Mouse (Mus musculus) heart, adult 8-10 months (tissue): ENCODE results near the gene Arhgap31. TPM values are rescaled to one million over a fixed set of nuclear protein-coding genes. Genes with fewer than 3 reads are reported as not detected.
A peak's percentile ranks its signal among the peaks of the same experiment; 100 is the strongest.
"Not testable (repeated sequence)": the region's sequence is repeated elsewhere in the genome, so short reads cannot be mapped to it uniquely, and the experiment has no call there.

Experiments
- DNase-seq: peaks from one replicate; pipeline ENCODE4 v3.0.0; 2022; ENCODE audit warnings: low spot score
- total RNA-seq, 4 experiments: library from RNA; stranded (reverse); gene quantifications; 2 replicates each; pipeline ENCODE4 v1.2.4; 2022

Gene Arhgap31
- total RNA-seq, 4 experiments from 2014 or later = 32.9 to 44.3 (median 39.1) TPM

DNA sequence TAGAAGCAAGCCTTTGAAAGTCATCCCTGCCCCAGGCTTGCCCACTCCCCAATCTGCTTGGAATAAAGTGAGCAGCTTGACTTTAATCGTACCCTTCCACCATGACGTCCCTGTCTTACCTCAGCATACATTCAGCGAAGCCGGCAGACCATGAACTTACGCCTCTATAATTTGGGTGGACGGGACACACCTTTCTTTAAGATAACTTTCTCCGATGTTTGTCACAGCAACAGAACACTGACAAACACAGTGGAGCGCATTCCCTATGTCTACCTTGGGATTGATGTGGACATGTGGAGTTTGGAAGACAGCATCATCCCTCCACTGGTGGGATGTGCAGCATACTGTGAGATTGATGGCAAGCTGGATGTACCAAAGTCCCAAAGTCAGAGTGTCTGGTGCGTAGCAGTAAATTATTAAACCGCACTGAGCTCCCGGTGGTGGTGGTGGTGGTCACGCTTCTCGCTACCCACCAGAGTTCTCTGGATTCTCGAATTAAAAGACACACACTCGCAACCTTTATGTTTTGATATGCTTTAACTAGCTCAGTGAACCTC lies 15.6 kb upstream of the Arhgap31 start:
- DNase-seq = no peak

DNA sequence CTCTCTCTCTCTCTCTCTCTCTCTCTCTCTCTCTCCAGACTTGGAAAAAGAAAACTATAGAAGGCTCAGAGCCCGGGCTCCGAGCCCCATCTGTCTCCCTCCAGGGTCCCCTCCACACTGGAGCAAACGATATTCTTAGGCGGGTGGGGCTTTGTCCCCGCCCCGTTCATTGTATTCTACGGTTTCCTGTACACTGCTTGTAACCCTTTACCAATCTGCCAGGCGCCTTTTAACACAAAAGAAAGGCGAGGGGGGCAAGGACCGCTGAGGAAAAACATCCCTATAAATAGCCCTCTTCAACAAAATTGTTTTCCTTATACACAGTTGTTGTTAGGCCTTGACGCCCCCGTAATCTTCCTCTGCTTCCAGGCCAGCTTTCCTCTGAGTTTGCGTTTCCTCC lies 11.9 kb upstream of the Arhgap31 start:
- DNase-seq = peak; percentile 77

DNA sequence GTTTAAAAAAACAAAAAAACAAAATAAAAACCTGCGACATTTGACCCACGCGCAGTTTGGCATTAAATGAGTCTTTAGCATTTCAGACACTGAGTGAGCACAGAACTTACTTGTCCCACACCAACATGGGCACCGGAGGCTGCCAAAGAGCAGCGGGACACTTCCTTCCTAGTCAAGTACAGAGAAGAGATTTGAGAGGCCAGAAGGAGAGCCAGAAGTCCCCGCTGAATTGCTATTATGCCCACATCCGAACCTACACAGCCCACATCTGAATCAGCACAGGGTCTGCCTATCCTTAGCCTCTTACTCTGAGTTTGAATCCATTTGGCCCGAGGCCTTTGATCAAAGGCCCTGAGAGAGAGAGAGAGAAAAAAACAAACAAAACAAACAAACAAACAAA lies 11.2 kb upstream of the Arhgap31 start:
- DNase-seq = no peak

DNA sequence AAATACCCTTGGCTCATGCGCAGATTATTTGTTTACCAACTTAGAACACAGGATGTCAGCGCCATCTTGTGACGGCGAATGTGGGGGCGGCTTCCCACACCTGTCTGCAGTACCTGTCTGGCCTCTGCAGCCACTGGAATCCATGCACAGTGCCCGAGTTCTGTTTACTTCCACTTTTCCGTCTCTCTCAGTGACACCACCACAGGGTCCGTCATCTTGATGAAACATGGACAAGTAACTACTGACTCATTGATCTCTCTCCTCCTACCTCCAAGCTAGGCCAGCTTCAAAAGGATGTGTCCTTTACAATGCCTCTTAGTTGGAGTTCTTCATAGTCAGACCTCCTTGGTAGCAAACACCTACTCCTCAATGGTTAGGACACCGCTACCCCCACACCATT lies 8.3 kb upstream of the Arhgap31 start:
- no peak for DNase-seq

DNA sequence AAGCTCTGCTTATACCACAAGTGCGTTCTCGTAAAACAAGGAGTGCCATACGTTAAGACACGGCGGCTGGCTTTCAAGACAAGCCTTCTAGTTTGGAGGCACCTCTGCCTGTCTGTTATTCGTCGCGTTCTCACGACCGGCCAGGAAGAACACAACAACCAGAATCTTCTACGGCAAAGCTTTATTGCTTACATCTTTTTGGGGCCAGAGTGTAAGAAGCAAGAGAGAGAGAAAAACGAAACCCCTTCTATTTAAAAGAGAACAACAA lies 1.1 kb upstream of the Arhgap31 start:
- DNase-seq = not testable (repeated sequence)

DNA sequence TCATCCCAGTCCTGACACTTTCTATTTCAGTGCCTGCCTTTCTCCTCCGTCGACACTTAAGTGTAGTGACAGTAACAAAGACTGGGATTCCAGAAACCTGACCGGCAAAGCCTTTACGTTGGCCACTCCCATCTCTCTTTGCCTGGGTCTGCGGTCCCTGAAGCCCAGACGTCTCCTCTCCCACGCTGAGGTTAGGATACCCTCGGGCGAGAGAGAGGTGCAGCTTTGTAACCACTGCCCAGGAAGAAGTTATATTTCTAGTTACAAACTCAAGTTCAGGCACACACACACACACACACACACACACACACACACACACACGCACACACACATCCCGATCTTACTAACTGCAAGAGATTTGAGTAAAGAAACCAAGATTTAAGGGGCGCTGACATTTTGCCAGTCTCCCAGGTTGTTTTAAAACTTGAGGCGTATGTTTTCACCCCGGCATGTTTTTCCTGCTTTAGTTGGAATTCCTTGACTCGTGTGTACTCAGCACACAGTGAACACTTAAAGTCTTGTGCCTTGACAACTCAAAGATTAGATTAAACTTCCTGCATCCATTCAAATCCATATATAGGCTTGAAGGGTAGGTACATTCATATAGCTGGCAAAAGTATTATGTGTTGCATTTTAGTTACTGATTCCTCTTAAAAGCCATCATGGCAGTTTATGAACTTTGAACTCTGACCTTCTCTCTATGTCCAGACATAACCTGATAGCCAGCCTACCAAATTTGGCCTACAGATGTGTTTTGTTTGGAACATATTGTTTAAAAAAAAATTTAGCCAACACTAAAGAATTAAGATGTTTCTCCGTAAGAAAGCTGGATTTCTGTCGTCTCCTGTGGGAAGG lies 557 bp upstream of the Arhgap31 start:
- no peak for DNase-seq

DNA sequence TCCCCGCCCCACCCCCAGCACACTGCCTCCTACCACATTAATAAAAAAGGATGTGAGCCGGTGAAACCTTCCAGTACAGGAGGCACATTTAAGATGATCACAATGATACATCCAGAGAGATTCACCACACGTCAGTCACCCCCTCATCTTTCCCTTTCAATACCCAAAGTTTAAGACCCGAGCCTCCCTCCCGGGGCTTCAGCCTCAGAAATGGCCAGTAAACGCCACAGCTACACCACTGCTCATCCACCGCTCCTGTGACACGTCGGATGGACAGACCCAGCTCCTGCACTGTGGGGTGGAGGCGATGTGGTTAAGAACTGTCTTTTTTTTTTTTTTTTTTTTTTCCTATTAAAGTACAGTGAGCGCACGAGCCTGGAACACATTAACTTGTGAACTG lies 969 bp downstream of the Arhgap31 start:
- DNase-seq = no peak

DNA sequence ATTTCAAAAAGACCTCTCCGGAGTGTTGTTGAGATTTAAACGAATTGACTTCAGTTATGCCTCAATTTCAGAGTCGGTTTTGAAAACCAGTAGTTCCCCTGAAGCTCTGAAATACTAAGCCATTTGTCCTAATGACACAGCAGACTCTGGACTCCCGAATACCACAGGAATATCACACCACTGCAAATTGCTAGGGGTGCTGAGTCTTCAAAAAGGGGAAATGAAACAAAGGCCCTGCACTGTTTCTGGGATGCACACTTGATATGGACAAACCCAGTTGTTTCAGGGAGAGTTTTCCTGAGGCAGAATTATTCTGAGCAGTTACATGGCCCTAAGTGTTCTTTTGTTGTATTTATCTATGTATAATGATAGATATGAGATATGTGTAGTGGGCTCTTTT lies 1.8 kb downstream of the Arhgap31 start:
- no peak for DNase-seq

DNA sequence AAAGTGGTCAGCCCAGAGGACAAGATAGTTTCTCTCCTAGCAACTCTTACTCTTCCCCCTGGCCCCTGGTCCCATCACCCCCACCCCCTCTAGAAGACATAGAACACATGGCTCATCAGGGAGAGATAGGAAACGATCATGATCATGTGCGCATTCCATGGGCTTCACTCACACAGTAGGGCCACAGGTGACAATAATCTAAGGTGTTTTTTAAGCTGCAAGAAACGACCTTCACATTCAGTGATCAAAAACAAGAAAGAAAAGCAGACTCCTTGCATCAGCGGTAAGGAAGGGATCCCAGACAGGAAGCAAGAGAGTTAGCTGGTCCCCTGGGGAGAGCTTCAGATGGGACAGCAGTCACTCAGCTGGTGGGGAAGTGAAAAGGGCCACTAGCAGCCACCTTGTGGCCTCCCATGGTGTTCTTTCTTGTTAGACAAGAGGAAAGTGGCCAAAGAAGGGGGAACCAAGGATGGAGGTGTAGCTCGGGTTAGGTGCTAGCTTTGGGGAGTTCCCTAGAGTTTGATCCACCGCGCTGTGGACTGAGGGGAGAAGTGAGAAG lies 4.0 kb downstream of the Arhgap31 start:
- DNase-seq = no peak

DNA sequence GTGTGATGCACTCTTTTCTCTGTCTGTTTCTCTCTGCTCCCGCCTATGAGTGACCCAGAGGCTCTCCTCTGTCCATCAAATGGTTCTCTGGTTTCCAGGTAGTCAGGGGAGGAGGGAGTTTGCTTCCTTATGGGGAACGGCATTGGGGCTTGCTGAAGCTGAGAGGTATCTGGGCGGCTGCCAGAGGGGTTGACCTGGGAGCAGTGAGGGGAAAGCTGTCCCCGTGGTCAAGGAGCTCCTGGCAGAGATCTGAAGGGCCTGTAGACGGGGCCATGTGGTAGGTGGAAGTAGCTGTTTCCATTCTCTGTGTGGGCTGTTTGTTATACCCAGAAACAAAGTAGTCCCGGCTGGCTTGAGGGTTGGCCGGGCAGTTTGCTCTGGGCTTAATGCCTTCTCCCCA lies 6.3 kb downstream of the Arhgap31 start:
- no peak for DNase-seq

DNA sequence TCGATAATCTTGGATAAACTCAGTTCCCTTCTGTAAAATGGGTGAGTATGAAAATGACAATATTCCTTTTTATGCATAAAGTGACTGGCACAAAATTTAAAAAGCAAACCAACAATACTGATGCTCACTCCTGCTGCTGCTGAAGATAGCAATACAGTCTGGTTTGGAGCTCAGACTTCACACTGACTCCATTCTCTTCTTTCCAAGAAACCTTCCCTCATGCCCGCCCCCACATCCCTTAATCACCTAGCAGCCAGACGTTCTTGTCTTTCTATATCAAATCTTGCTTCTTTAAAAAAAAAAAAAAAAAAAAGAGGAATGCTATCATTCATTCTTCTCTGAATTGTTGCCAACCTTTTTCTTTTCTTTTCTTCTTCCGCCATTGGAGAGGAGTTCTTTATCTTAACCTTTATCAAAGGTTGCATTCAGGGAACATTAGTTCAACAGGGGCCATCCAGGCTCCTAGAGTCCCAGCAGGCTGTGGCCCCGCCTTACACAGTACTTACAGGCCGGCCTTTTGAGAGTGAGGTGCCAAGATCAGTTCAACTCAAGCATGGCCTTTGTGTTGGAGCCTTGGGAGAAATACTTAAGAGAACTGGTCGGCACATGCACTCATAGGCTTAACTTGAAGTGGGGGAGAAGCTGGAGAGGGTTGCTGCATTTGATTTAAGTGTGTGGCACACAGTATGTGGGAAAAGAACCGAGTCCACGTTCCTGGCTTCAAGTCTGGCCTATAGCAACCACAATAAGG lies 7.4 kb downstream of the Arhgap31 start:
- DNase-seq = no peak

DNA sequence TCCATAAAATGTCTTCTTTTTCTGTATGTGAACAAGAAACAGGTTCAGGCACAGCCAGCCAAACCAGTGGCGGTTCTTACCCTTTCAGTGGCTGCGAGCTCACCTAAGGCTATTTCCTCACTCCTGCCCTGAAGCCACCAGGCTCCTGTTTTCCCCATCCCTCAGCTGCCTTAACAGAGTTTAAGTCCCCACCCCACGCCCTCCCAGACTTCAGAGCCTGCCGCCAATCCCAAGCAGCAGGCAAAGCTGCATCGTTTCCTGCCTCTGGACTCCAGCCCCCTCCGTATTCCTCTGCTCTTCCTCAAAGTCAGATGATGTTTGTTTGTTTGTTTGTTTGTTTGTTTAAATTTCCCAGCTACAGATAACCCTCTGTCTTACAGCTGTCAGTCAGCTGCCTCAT lies 9.6 kb downstream of the Arhgap31 start:
- DNase-seq = no peak

DNA sequence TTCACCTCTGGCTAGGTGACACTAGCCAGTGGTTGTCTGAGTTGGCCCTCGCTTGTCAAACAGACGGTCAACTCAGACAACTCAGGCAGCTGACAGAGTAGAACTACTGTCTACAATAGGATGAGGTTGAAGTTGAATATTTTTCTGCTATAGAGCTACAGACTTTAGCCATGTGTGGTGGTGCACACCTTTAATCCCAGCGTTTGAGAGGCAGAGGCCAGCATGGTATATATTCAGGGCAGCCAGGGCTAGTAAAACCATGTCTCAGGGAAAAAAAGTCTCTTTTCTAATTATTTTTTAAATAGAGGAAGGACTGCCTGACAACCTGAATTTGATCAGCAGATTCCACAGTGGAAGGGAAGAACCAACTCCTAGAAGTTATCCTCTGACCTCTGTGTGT lies 10.8 kb downstream of the Arhgap31 start:
- DNase-seq = no peak

DNA sequence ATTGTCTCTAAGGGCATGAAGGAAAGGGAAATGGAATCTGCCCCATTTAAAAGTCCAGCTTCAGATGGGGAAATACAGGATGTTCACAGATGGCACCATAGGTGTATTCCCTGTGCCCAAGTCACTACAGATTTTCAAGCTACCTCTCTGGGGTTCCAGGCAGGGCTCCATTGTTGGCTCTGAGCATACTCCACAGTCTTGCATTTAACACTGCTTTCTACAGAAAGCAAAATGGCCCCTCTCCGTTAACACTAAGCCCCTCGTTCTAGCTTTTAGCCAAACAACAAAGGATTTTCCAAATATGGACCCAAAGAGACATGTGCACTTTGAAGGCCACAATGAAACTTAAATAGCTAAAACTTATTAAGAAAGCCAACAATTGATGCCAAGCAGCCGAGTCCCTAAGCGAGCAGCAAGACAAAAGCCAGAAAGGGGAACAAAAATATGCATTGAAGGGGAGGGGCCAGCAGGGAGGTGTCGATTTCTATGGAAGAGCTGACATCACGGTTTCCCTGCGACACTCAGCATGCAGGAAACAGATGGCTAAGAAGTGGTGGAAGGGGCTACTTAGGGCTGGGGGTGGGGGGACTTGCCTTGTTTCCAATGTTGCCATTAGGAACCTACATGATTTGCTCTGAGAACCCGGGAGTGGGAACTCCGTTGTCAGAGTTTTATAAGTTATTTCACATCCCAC lies 11.4 kb downstream of the Arhgap31 start:
- DNase-seq = no peak

DNA sequence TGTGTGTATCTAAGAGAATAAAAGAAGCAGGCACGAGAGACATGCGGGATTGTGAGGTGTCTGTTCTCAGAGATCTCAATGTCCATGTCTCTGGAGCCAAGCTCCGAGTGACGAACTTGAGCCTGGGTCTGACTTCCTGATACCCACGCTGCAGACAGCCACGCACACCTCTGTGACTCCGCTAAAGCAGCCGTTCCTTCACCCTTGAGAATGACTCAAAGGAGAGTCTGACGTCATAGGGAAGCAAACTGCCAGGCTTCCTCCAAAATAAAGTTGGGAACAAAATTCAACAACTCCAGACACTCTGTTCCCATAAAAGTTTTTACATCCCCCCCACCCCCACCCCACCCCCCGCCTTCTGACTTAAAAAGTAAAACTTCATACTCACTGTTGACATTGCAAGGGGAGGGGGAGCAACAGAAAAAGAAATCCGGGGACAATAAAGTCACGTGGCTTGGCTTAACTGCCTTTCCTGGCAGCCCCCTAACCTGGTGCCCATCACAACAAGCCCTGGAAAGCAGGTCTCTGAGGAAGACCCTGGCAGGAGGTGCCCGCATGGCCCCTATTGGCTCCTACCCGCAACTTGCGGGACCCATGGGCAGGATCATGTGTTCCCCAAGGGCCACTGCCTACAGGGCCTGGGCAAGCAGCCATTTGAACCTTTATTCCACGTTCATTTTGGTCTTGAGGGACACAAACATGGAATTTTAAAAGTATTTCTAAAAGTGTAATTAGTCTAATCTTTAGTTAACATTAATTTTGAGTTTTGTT lies 12.5 kb downstream of the Arhgap31 start:
- DNase-seq = no peak

DNA sequence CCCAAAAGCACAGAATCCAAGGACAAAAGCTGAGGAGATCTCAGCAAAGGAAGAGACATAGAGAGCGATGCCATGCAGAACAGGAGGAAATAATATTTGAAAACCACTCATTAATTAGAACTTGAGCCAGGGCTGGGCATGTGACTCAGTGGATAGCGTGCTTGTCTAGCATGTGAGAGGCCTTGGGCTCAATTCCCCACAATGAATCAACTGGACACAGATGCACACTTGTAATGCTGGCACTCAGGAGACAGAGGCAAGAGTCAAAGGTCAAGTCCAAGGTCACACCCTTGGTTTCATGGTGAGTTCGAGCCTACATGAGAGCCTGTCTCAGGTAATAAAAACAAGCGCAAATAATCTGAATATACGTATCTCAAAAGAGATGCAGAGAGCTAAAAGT lies 15.5 kb downstream of the Arhgap31 start:
- DNase-seq = no peak

DNA sequence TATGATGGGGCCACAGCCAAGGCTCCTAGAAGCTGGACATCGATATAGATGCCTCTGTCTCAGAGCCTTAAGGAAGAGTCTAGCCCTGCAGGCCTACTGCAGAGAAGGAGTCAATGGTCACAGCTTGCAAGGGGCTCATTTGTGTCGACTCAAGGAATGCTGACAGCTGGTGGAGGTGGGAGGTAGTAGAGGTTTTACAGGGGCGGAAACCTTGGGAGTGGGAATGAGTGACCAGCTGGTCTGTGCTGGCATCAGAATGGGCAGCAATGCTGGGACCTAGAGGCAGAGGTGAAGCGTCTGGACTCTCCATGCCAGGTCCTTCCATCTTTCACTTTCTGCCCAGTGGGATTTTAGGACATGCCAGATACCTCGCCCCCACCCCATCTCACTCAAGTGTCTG lies 17.5 kb downstream of the Arhgap31 start:
- DNase-seq = no peak

DNA sequence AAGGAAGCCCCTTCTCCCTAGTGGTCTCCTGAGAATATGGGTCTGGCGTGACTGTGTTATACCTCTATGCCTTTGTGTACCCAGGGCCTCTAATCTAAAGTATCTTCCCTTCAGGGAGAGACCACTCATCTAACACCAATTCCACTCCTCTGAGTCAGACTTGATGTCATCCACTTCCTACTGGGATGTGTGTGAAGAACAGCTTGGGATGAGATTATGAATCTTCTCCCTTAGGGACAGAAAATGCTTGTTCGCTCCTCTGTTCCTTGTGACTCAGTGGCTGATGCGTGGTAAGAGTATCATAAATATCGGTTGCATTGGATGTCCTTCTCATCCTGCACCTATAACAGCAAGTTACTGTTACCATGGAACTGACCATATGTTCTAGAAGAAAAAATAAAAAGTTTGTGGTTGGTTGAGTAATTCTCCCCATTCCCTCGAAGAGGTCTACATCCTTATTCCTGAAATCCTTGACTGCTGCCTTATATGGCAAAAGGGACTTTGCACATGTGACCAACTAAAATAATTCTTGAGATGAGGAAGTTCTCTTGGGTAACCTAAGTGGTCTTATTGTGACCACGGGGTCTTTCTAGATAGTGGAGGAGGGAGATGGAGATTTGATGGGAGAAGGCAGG lies 18.1 kb downstream of the Arhgap31 start:
- DNase-seq = no peak

DNA sequence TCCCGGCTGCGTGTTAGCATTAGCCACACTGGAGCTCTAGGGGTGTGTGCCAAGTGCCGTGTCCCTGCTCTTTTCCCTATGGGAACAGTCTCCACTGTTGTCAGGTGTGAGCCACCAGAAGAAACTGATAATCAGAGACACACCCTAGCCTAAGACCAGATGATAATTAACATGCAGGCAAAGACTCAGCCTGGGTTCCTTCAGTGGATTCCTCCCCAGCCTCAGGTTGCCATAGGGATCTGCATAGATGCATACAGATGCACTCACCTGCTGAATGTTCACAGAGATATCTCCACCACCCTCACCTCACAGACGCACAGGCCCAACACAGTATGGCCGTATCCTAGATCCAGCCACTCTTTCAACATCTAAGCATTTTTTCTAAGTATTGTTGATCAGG lies 22.6 kb downstream of the Arhgap31 start:
- no peak for DNase-seq

DNA sequence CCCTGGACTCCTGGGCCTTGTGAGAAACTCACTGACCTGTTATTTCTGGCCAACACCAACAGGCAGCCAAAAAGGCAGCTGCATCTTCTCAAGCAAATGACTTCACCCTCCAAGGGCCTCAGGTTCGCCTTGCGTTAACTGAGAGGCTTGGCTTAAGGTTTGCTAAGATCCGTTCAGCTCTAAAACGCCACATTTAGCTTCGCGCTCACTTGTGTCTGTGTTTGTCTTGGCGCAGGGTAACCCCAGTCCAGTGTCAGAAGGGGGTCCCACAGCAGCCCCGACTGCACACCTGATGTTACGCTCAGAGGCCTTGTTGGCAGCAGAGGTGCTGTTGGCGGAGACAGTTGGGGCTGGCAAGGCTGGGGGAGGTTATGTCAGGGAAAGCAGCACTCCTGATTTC lies 23.3 kb downstream of the Arhgap31 start:
- no peak for DNase-seq
